Mouse (Mus musculus): Measurements from ENCODE around the gene Neu2. TPM values are rescaled to one million over a fixed set of nuclear protein-coding genes. Genes with fewer than 3 reads are reported as not detected.

Neu2 gene
- polyA plus RNA-seq, 1 experiment from 2014 or later = not detected

- H3K4me1 ChIP-seq = peaks cover 16% of the 10 kb centered on the region
- no peak overlapping the region for H3K27ac ChIP-seq
- H3K36me3 ChIP-seq = no peaks in the 10 kb centered on the region
- no peaks in the 10 kb centered on the region for H3K9me3 ChIP-seq
- 93% methylated on average over 4 of the region's 4 CpGs for WGBS
- no peak for ATAC-seq (ENCODE audit: insufficient number of reproducible peaks, insufficient read depth, low FRiP score, low TSS enrichment, low read depth)
- H3K4me2 ChIP-seq = no peak overlapping the region
- H3K27me3 ChIP-seq = peaks cover 56% of the 10 kb centered on the region
- no peak overlapping the region for H3K4me3 ChIP-seq
- no peak overlapping the region for H3K9ac ChIP-seq
Observed at GRCm38 (mm10) chr1:87505524-87505923, 4.2 kb upstream of the Neu2 start.

- no peak for ATAC-seq (ENCODE audit: insufficient number of reproducible peaks, insufficient read depth, low FRiP score, low TSS enrichment, low read depth)
- no peak overlapping the region for H3K4me3 ChIP-seq
- H3K4me1 ChIP-seq = peaks cover 16% of the 10 kb centered on the region
- no peak overlapping the region for H3K27ac ChIP-seq
- H3K27me3 ChIP-seq = peaks cover 71% of the 10 kb centered on the region
- H3K9ac ChIP-seq = no peak overlapping the region
- no peak overlapping the region for H3K4me2 ChIP-seq
- WGBS = 52% methylated on average over 6 of the region's 6 CpGs
- H3K9me3 ChIP-seq = no peaks in the 10 kb centered on the region
- H3K36me3 ChIP-seq = no peaks in the 10 kb centered on the region
Observed at GRCm38 (mm10) chr1:87507857-87508256, 1.8 kb upstream of the Neu2 start.

- H3K27me3 ChIP-seq = peaks cover 71% of the 10 kb centered on the region
- 19% methylated on average over 26 of the region's 26 CpGs for WGBS
- ATAC-seq (ENCODE audit: insufficient number of reproducible peaks, insufficient read depth, low FRiP score, low TSS enrichment, low read depth) = 0 out of 2 replicates have a peak, but pooled peaks have one; percentile 11
- no peak overlapping the region for H3K27ac ChIP-seq
- no peaks in the 10 kb centered on the region for H3K9me3 ChIP-seq
- H3K4me1 ChIP-seq = peaks cover 16% of the 10 kb centered on the region
- H3K9ac ChIP-seq = peak overlapping the region; percentile 73
- H3K36me3 ChIP-seq = no peaks in the 10 kb centered on the region
- H3K4me2 ChIP-seq = peak overlapping the region; percentile 100
- H3K4me3 ChIP-seq = peak overlapping the region; percentile 72
Observed at GRCm38 (mm10) chr1:87508591-87509560, 813 bp upstream of the Neu2 start.

- under 1% methylated on average over 49 of the region's 61 CpGs for WGBS
- ATAC-seq (ENCODE audit: insufficient number of reproducible peaks, insufficient read depth, low FRiP score, low TSS enrichment, low read depth) = peak; percentile 45; the same call in 1 of the 2 replicates
- Histone ChIP-seq H3K4me2 (peak overlapping the region; percentile 100), H3K9me3 (no peaks in the 10 kb centered on the region), H3K4me3 (peak overlapping the region; percentile 72), H3K27ac (no peak overlapping the region), H3K4me1 (peaks cover 12% of the 10 kb centered on the region), H3K27me3 (peaks cover 61% of the 10 kb centered on the region), H3K9ac (peak overlapping the region; percentile 73), H3K36me3 (no peaks in the 10 kb centered on the region)
Observed at GRCm38 (mm10) chr1:87510166-87510691, 540 bp downstream of the Neu2 start.

DNA sequence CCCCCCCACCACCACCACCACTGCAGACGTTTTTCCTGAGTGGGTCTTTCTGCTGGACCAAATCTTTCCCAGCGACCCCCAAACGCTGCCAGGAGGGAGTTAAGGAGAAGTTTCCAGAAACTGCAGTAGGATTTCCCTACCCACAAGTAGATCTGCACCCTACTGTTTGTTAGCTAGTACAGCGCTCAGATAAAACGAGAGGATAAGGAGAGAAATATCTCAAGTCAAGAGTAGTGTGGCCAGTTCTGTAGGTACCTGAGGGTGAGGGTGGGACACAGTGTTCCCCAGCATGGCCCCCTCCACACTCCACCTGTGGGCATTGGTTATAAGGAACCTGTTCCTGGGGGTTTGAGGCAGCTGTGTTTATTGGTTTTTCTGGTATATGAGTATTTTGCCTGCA is 1.2 kb downstream of the Neu2 start:
- peaks cover 12% of the 10 kb centered on the region for H3K4me1 ChIP-seq
- peaks cover 58% of the 10 kb centered on the region for H3K27me3 ChIP-seq
- ATAC-seq (ENCODE audit: insufficient number of reproducible peaks, insufficient read depth, low FRiP score, low TSS enrichment, low read depth) = no peak
- no peak overlapping the region for H3K27ac ChIP-seq
- H3K9ac ChIP-seq = no peak overlapping the region
- no peaks in the 10 kb centered on the region for H3K9me3 ChIP-seq
- no peaks in the 10 kb centered on the region for H3K36me3 ChIP-seq
- peak overlapping the region; percentile 100 for H3K4me2 ChIP-seq
- 21% methylated on average over 5 of the region's 5 CpGs for WGBS
- H3K4me3 ChIP-seq = peak overlapping the region; percentile 72

GRCm38 (mm10) chr1:87520467-87520866 is 10.8 kb downstream of the Neu2 start:
- 0 out of 2 replicates have a peak overlapping the region, but pooled peaks have one; percentile 44 for H3K9ac ChIP-seq
- H3K27me3 ChIP-seq = peaks cover 4% of the 10 kb centered on the region; the same call in 1 of the 2 replicates
- ATAC-seq (ENCODE audit: insufficient number of reproducible peaks, insufficient read depth, low FRiP score, low TSS enrichment, low read depth) = no peak
- H3K4me2 ChIP-seq = peak overlapping the region; percentile 30
- 0 out of 2 replicates have a peak, but pooled peaks cover 4% of the 10 kb centered on the region for H3K4me1 ChIP-seq
- no peak overlapping the region for H3K27ac ChIP-seq
- no peaks in the 10 kb centered on the region for H3K36me3 ChIP-seq
- no peaks in the 10 kb centered on the region for H3K9me3 ChIP-seq
- H3K4me3 ChIP-seq = no peak overlapping the region

GRCm38 (mm10) chr1:87521523-87521922 is 11.8 kb downstream of the Neu2 start:
- no peak for ATAC-seq (ENCODE audit: insufficient number of reproducible peaks, insufficient read depth, low FRiP score, low TSS enrichment, low read depth)
- Histone ChIP-seq H3K9me3 (no peaks in the 10 kb centered on the region), H3K27me3 (peaks cover 4% of the 10 kb centered on the region; the same call in 1 of the 2 replicates), H3K36me3 (no peaks in the 10 kb centered on the region), H3K27ac (no peak overlapping the region), H3K4me2 (no peak overlapping the region), H3K4me3 (no peak overlapping the region), H3K4me1 (0 out of 2 replicates have a peak, but pooled peaks cover 4% of the 10 kb centered on the region), H3K9ac (no peak overlapping the region)
- WGBS = 67% methylated on average over 1 of the region's 1 CpGs

GRCm38 (mm10) chr1:87525041-87525440 is 15.4 kb downstream of the Neu2 start:
- H3K4me2 ChIP-seq = no peak overlapping the region
- H3K4me1 ChIP-seq = 0 out of 2 replicates have a peak, but pooled peaks cover 4% of the 10 kb centered on the region
- H3K27ac ChIP-seq = no peak overlapping the region
- no peaks in the 10 kb centered on the region for H3K36me3 ChIP-seq
- ATAC-seq (ENCODE audit: insufficient number of reproducible peaks, insufficient read depth, low FRiP score, low TSS enrichment, low read depth) = no peak
- WGBS = 93% methylated on average over 7 of the region's 7 CpGs
- no peaks in the 10 kb centered on the region for H3K9me3 ChIP-seq
- no peak overlapping the region for H3K9ac ChIP-seq
- H3K27me3 ChIP-seq = peaks cover 4% of the 10 kb centered on the region; the same call in 1 of the 2 replicates
- no peak overlapping the region for H3K4me3 ChIP-seq

DNA sequence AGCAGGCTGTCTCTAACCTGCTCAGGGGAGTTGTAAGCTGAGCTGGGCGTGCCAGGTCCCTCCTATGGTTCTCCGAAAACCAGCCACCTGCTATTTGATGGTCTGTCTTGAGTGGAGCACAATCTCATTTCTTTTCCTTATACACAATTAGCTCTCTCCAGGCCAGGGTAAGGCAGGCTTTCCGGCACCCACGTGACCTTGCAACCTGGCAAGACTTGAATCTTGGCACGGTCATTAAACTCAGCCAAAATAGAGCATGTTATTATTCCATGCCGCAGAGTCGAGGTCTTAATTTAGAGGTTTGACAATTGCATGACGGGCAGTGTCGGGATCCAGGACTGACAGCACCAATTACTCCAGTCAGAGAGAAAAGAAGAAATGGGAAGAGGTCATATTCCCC is 17.5 kb downstream of the Neu2 start:
- H3K4me2 ChIP-seq = no peak overlapping the region
- no peaks in the 10 kb centered on the region for H3K36me3 ChIP-seq
- H3K9me3 ChIP-seq = no peaks in the 10 kb centered on the region
- H3K4me3 ChIP-seq = no peak overlapping the region
- H3K4me1 ChIP-seq = no peaks in the 10 kb centered on the region
- no peak for ATAC-seq (ENCODE audit: insufficient number of reproducible peaks, insufficient read depth, low FRiP score, low TSS enrichment, low read depth)
- WGBS = 57% methylated on average over 9 of the region's 9 CpGs
- H3K27ac ChIP-seq = no peak overlapping the region
- no peak overlapping the region for H3K9ac ChIP-seq
- H3K27me3 ChIP-seq = no peaks in the 10 kb centered on the region

DNA sequence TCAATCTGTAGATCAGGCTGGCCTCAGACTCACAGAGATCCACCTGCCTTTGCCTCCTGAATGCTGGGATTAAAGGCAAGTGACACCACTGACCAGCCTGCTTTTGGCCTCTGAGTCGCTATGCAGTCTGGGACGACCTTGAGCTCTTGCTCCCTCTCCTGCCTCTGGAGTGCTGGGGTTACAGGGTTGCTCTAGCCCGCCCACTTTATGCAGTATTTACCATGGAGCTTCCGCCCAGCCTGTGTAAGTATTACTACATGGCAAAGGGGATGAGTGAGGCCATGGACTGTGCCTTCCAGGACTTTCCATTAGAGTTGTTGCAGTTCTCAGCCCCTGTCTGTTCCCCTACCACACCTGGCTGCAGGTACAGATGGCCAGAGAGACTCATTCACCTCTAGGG is 22.7 kb downstream of the Neu2 start:
- no peak overlapping the region for H3K4me3 ChIP-seq
- no peaks in the 10 kb centered on the region for H3K27me3 ChIP-seq
- H3K4me2 ChIP-seq = no peak overlapping the region
- ATAC-seq (ENCODE audit: insufficient number of reproducible peaks, insufficient read depth, low FRiP score, low TSS enrichment, low read depth) = no peak
- 76% methylated on average over 4 of the region's 4 CpGs for WGBS
- H3K9me3 ChIP-seq = no peaks in the 10 kb centered on the region
- no peak overlapping the region for H3K27ac ChIP-seq
- H3K9ac ChIP-seq = no peak overlapping the region
- no peaks in the 10 kb centered on the region for H3K4me1 ChIP-seq
- H3K36me3 ChIP-seq = no peaks in the 10 kb centered on the region

DNA sequence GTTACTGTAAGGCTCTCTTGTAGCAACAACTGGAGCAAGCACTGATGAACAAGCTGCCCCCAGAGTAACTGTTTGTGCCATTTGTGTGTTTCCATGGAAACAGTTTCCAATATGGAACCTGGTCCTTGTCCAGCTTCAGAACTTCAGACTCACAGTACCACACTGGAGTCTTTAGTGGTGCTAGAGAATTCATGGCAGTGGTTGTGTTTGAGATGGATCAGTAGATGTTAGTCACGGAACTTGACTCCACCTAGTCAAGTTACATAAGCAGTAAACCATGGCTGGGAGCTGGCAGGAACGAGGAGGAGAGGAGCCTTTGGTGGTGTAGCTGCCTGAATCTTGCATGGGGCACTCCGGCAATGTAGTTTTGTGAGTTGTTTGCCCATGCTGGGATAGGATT is 24.4 kb downstream of the Neu2 start:
- WGBS = 75% methylated on average over 3 of the region's 3 CpGs
- Histone ChIP-seq H3K36me3 (no peaks in the 10 kb centered on the region), H3K9me3 (no peaks in the 10 kb centered on the region), H3K27me3 (no peaks in the 10 kb centered on the region), H3K27ac (no peak overlapping the region), H3K4me2 (no peak overlapping the region), H3K4me1 (no peaks in the 10 kb centered on the region), H3K4me3 (no peak overlapping the region), H3K9ac (no peak overlapping the region)
- ATAC-seq (ENCODE audit: insufficient number of reproducible peaks, insufficient read depth, low FRiP score, low TSS enrichment, low read depth) = no peak

DNA sequence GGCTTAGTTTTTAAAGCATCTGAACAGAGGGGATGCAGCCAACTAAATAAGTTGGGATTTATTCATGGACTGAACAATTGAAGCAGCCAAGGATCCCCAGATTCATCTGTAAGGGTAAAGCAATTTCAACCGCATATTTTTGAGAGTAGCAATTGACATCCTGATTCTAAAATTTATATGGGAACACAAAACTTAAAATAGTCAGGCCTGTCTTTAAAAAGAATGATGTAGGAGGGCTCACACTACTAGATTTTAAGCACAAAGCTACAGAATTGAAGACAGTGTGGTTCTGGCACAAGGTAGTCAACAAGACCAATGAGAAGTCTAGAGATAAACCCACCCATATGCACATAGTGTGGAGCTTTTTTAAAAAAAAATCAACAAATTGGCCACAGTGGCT is 27.3 kb downstream of the Neu2 start:
- H3K4me3 ChIP-seq = no peak overlapping the region
- no peaks in the 10 kb centered on the region for H3K27me3 ChIP-seq
- WGBS = 90% methylated on average over 1 of the region's 1 CpGs
- H3K9me3 ChIP-seq = no peaks in the 10 kb centered on the region
- no peak overlapping the region for H3K4me2 ChIP-seq
- H3K27ac ChIP-seq = no peak overlapping the region
- H3K9ac ChIP-seq = no peak overlapping the region
- no peak for ATAC-seq (ENCODE audit: insufficient number of reproducible peaks, insufficient read depth, low FRiP score, low TSS enrichment, low read depth)
- H3K4me1 ChIP-seq = no peaks in the 10 kb centered on the region
- H3K36me3 ChIP-seq = no peaks in the 10 kb centered on the region
